Mouse (Mus musculus): Measurements from ENCODE around the gene Spem2. TPM values are rescaled to one million over a fixed set of nuclear protein-coding genes. Genes with fewer than 3 reads are reported as not detected.
A peak's percentile ranks its signal among the peaks of the same experiment; 100 is the strongest.

The Spem2 gene
- polyA plus RNA-seq, 1 experiment from 2014 or later: 0.07 TPM

GRCm38 (mm10) chr11:69787306-69787705, 31.0 kb downstream of the Spem2 start:
- H3K4me2 ChIP-seq (replicated peaks; ENCODE audit: low read depth): no peak overlapping the region
- no peak for TF ChIP-seq CTCF (IDR thresholded peaks at IDR 0.05; ENCODE audit: low read depth)
- H3K4me3 ChIP-seq (ENCODE audit: low read depth, low read length): no peak overlapping the region
- H3K4me1 ChIP-seq (replicated peaks; ENCODE audit: control insufficient read depth, insufficient read depth, low read length): 0 out of 2 replicates have a peak, but pooled peaks cover 3% of the 10 kb centered on the region
- no peak for ATAC-seq
- H3K36me3 ChIP-seq (ENCODE audit: control insufficient read depth, insufficient read depth): no peaks in the 10 kb centered on the region
- H3K9ac ChIP-seq (ENCODE audit: low read depth, low read length): no peak overlapping the region
- H3K27ac ChIP-seq (ENCODE audit: low read depth, low read length): no peak overlapping the region
- no peaks in the 10 kb centered on the region for H3K9me3 ChIP-seq (ENCODE audit: control insufficient read depth)
- WGBS: 92% methylated on average over 5 of the region's 5 CpGs
- H3K27me3 ChIP-seq (replicated peaks; ENCODE audit: control insufficient read depth, insufficient read depth, low read length): no peaks in the 10 kb centered on the region

- Histone ChIP-seq H3K4me1 (replicated peaks; ENCODE audit: control insufficient read depth, insufficient read depth, low read length) (0 out of 2 replicates have a peak, but pooled peaks cover 3% of the 10 kb centered on the region), H3K36me3 (ENCODE audit: control insufficient read depth, insufficient read depth) (no peaks in the 10 kb centered on the region), H3K27ac (ENCODE audit: low read depth, low read length) (peak overlapping the region; percentile 57), H3K27me3 (replicated peaks; ENCODE audit: control insufficient read depth, insufficient read depth, low read length) (no peaks in the 10 kb centered on the region), H3K4me3 (ENCODE audit: low read depth, low read length) (peak overlapping the region; percentile 31; the same call in 1 of the 2 replicates), H3K9me3 (ENCODE audit: control insufficient read depth) (no peaks in the 10 kb centered on the region), H3K4me2 (replicated peaks; ENCODE audit: low read depth) (peak overlapping the region; percentile 57), H3K9ac (ENCODE audit: low read depth, low read length) (0 out of 2 replicates have a peak overlapping the region, but pooled peaks have one; percentile 17)
- 13% methylated on average over 15 of the region's 15 CpGs for WGBS
- TF ChIP-seq CTCF (IDR thresholded peaks at IDR 0.05; ENCODE audit: low read depth): no peak
- peak; percentile 85 for ATAC-seq
These were observed 33.4 kb downstream of the Spem2 start for GRCm38 (mm10) chr11:69784793-69785272.

- no peak overlapping the region for H3K4me2 ChIP-seq (replicated peaks; ENCODE audit: low read depth)
- no peaks in the 10 kb centered on the region for H3K27me3 ChIP-seq (replicated peaks; ENCODE audit: control insufficient read depth, insufficient read depth, low read length)
- H3K4me3 ChIP-seq (ENCODE audit: low read depth, low read length): no peak overlapping the region
- no peaks in the 10 kb centered on the region for H3K9me3 ChIP-seq (ENCODE audit: control insufficient read depth)
- peaks cover 4% of the 10 kb centered on the region; the same call in 1 of the 2 replicates for H3K36me3 ChIP-seq (ENCODE audit: control insufficient read depth, insufficient read depth)
- H3K9ac ChIP-seq (ENCODE audit: low read depth, low read length): no peak overlapping the region
- no peak for TF ChIP-seq CTCF (IDR thresholded peaks at IDR 0.05; ENCODE audit: low read depth)
- 0 out of 2 replicates have a peak, but pooled peaks cover 3% of the 10 kb centered on the region for H3K4me1 ChIP-seq (replicated peaks; ENCODE audit: control insufficient read depth, insufficient read depth, low read length)
- no peak for ATAC-seq
- H3K27ac ChIP-seq (ENCODE audit: low read depth, low read length): no peak overlapping the region
- WGBS: 47% methylated on average over 4 of the region's 4 CpGs
These were observed 36.4 kb downstream of the Spem2 start for GRCm38 (mm10) chr11:69781828-69782227.

GRCm38 (mm10) chr11:69778985-69779384, 39.3 kb downstream of the Spem2 start:
- Histone ChIP-seq H3K4me1 (replicated peaks; ENCODE audit: control insufficient read depth, insufficient read depth, low read length) (no peaks in the 10 kb centered on the region), H3K27me3 (replicated peaks; ENCODE audit: control insufficient read depth, insufficient read depth, low read length) (no peaks in the 10 kb centered on the region), H3K9ac (ENCODE audit: low read depth, low read length) (no peak overlapping the region), H3K4me2 (replicated peaks; ENCODE audit: low read depth) (no peak overlapping the region), H3K9me3 (ENCODE audit: control insufficient read depth) (no peaks in the 10 kb centered on the region), H3K4me3 (ENCODE audit: low read depth, low read length) (no peak overlapping the region), H3K27ac (ENCODE audit: low read depth, low read length) (no peak overlapping the region), H3K36me3 (ENCODE audit: control insufficient read depth, insufficient read depth) (peaks cover 17% of the 10 kb centered on the region; the same call in 1 of the 2 replicates)
- WGBS: 64% methylated on average over 7 of the region's 7 CpGs
- no peak for TF ChIP-seq CTCF (IDR thresholded peaks at IDR 0.05; ENCODE audit: low read depth)
- ATAC-seq: no peak

- no peaks in the 10 kb centered on the region for H3K27me3 ChIP-seq (replicated peaks; ENCODE audit: control insufficient read depth, insufficient read depth, low read length)
- WGBS: 71% methylated on average over 23 of the region's 23 CpGs
- no peak for ATAC-seq
- TF ChIP-seq CTCF (IDR thresholded peaks at IDR 0.05; ENCODE audit: low read depth): no peak
- H3K9ac ChIP-seq (ENCODE audit: low read depth, low read length): no peak overlapping the region
- no peak overlapping the region for H3K4me2 ChIP-seq (replicated peaks; ENCODE audit: low read depth)
- H3K36me3 ChIP-seq (ENCODE audit: control insufficient read depth, insufficient read depth): peaks cover 17% of the 10 kb centered on the region; the same call in 1 of the 2 replicates
- H3K27ac ChIP-seq (ENCODE audit: low read depth, low read length): no peak overlapping the region
- H3K4me1 ChIP-seq (replicated peaks; ENCODE audit: control insufficient read depth, insufficient read depth, low read length): no peaks in the 10 kb centered on the region
- H3K4me3 ChIP-seq (ENCODE audit: low read depth, low read length): no peak overlapping the region
- no peaks in the 10 kb centered on the region for H3K9me3 ChIP-seq (ENCODE audit: control insufficient read depth)
These were observed 39.8 kb downstream of the Spem2 start for GRCm38 (mm10) chr11:69778258-69778982.

GRCm38 (mm10) chr11:69777504-69778257, 40.6 kb downstream of the Spem2 start:
- H3K4me2 ChIP-seq (replicated peaks; ENCODE audit: low read depth): no peak overlapping the region
- no peaks in the 10 kb centered on the region for H3K27me3 ChIP-seq (replicated peaks; ENCODE audit: control insufficient read depth, insufficient read depth, low read length)
- H3K9ac ChIP-seq (ENCODE audit: low read depth, low read length): no peak overlapping the region
- TF ChIP-seq CTCF (IDR thresholded peaks at IDR 0.05; ENCODE audit: low read depth): no peak
- no peaks in the 10 kb centered on the region for H3K4me1 ChIP-seq (replicated peaks; ENCODE audit: control insufficient read depth, insufficient read depth, low read length)
- H3K4me3 ChIP-seq (ENCODE audit: low read depth, low read length): no peak overlapping the region
- H3K36me3 ChIP-seq (ENCODE audit: control insufficient read depth, insufficient read depth): peaks cover 17% of the 10 kb centered on the region; the same call in 1 of the 2 replicates
- no peak overlapping the region for H3K27ac ChIP-seq (ENCODE audit: low read depth, low read length)
- whole genome bisulfite sequencing: 75% methylated on average over 26 of the region's 26 CpGs
- ATAC-seq: no peak
- no peaks in the 10 kb centered on the region for H3K9me3 ChIP-seq (ENCODE audit: control insufficient read depth)
